Comparison of ENCODE assay signal across 8 mouse cellular contexts in genomic region chrX:109012371-109013031, GRCm38 (mm10). TPM values are rescaled to one million over a fixed set of nuclear protein-coding genes. Genes with fewer than 3 reads are reported as not detected.
DNase-seq lines count a peak whose midpoint lies in the region; ATAC-seq and TF ChIP-seq lines count a peak whose summit lies in the region.

No protein-coding gene starts in this region.

- peak overlapping the region; percentile 58 for H3K9ac ChIP-seq in intestine, embryonic 16.5 days (ENCODE audit: low read depth, low read length)

- H3K4me2 ChIP-seq in intestine, embryonic 16.5 days (ENCODE audit: low read depth, low read length): peak overlapping the region; percentile 50

- no peaks in the 10 kb centered on the region for H3K9me3 ChIP-seq in intestine, embryonic 16.5 days (ENCODE audit: control insufficient read depth, low read length)

- no peaks in the 10 kb centered on the region for H3K36me3 ChIP-seq in intestine, embryonic 16.5 days (ENCODE audit: control insufficient read depth, insufficient read depth, low read length)

- 20% methylated on average over 23 of the region's 23 CpGs for WGBS in intestine, embryonic 16.5 days

- H3K27ac ChIP-seq in cortical plate, adult 2 months (ENCODE audit: insufficient read depth, low read length): no peak overlapping the region
- peak overlapping the region; percentile 70 for H3K27ac ChIP-seq in intestine, embryonic 16.5 days (ENCODE audit: low read length)

- peak; percentile 81 for ATAC-seq in intestine, embryonic 16.5 days
- ATAC-seq in megakaryocyte-erythroid progenitor cell, adult 5-6 weeks (replicated peaks; ENCODE audit: low FRiP score, low TSS enrichment, poor library complexity, severe bottlenecking): peak; percentile 72

- H3K4me3 ChIP-seq in cortical plate, adult 2 months (ENCODE audit: insufficient read depth, low read length): peak overlapping the region; percentile 60
- H3K4me3 ChIP-seq in intestine, embryonic 16.5 days (ENCODE audit: low read length): peak overlapping the region; percentile 55

- no peaks in the 10 kb centered on the region for H3K4me1 ChIP-seq in cortical plate, adult 2 months (ENCODE audit: control insufficient read depth, insufficient read depth, low read length)
- no peaks in the 10 kb centered on the region for H3K4me1 ChIP-seq in intestine, embryonic 16.5 days (ENCODE audit: control insufficient read depth, insufficient read depth, low read length)

- no peak for TF ChIP-seq POLR2A in cortical plate, adult 2 months (IDR thresholded peaks at IDR 0.05; ENCODE audit: extremely low read depth, insufficient read depth, low read length)

- DNase-seq in ovary, postnatal 36 days (ENCODE audit: low spot score): peak; percentile 29
- DNase-seq in ovary, adult 18-20 months (ENCODE audit: low spot score): no peak
- peak; percentile 28 for DNase-seq in gastrocnemius, postnatal 14 days
- peak; percentile 34 to 51 for DNase-seq in left cerebral cortex, postnatal 25 days (ENCODE audit: low spot score in 2 of 2)
- DNase-seq in spleen, adult 12 weeks (ENCODE audit: low spot score): peak; percentile 44

- H3K27me3 ChIP-seq in intestine, embryonic 16.5 days (replicated peaks; ENCODE audit: control insufficient read depth, insufficient read depth, low read length): no peaks in the 10 kb centered on the region

- TF ChIP-seq CTCF in cortical plate, adult 2 months (IDR thresholded peaks at IDR 0.05; ENCODE audit: extremely low read depth, insufficient read depth, low read length): peak; percentile 45; the same call in 1 of the 2 replicates

- intact Hi-C loops in gastrocnemius, postnatal 14 days (cut with DNase I; ENCODE audit: low total_unique reads): no loop called here
- intact Hi-C loops in left cerebral cortex, postnatal 25 days (cut with DNase I): loop anchor here (5.0 kb wide), 1 partner anchor 180 kb away; the partner anchor contains the start of gene Brwd3

RNA-seq across cellular contexts. Expression of gene Hmgn5, which starts 0.7 kb away (rescaled TPM):
- 5.3 and 7.6 TPM in 2 replicates for polyA plus RNA-seq in cortical plate, adult 2 months (2012; rRNA removed)
- 1 to 10 TPM; 2.2 to 3.0 TPM for total RNA-seq in gastrocnemius, postnatal 14 days (2021)
- polyA plus RNA-seq in intestine, embryonic 16.5 days (2015; fragmentation: Nextera tagmentation; extraction: Ambion mirVana): 18.4 and 21.9 TPM in 2 replicates
- 1 to 10 TPM; 5.1 to 5.2 TPM for total RNA-seq in left cerebral cortex, postnatal 25 days (2021)
- total RNA-seq in megakaryocyte-erythroid progenitor cell, adult 5-6 weeks (2014; fragmentation: Nextera tagmentation): 81.0 and 104 TPM in 2 replicates
- 94.9 and 102 TPM in 2 replicates for total RNA-seq in megakaryocyte-erythroid progenitor cell, adult 5-6 weeks (2017)

Comparison
In these comparisons a context has a peak if more than half of its experiments do, and no peak if none do; other contexts are left out.
1. RNA of gene Hmgn5, which starts 0.7 kb away (total RNA-seq): 81.0 to 104 TPM in megakaryocyte-erythroid progenitor cell, adult 5-6 weeks; 5.1 to 5.2 TPM in left cerebral cortex, postnatal 25 days and 2.2 to 3.0 TPM in gastrocnemius, postnatal 14 days; every median in the first group is over 10 times any median in the second.